Mouse (Mus musculus): ENCODE measurements around the gene Nemp2. TPM values are rescaled to one million over a fixed set of nuclear protein-coding genes. Genes with fewer than 3 reads are reported as not detected.

Nemp2 gene
- 1 to 10 TPM; 4.0 to 4.2 TPM for total RNA-seq (2021)

DNA sequence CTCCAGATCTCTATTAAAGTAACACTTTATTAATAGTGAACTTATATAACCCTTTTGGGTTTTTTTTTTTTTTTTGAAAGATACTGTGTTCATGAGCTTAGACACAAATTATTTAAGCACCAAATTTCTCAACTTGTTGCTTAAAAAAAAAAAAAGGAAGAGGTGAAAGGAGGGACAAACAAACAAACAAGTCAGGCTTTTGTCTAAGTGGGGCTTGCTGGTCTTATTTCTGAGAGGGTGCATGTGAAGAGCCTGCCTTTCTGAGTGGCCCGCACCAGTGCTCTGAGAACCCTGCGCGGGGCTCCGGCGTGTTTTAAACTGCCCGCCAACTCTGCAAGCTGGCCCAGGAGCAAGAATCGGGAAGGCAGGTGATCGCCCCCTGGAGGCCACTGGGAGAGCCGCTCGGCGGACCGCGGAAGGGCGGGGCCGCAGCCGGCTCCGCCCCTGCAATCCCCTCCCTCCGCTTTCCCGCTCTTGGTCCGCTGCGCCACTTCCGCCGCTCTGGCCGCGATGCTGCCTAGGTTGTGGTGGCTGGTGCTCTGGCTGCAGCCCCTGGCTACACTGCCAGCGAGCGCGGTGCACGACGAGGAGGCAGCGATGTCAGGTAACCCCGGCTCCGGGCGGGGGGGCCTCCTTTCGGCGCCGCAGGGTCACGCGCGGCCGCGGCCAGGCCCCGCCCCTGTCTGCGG, at the start of gene Nemp2:
Gene Nemp2 (plus strand): TSS at position 456 of the 689 bp plus-strand sequence.
- DNase-seq (ENCODE audit: extremely low spot score in 1 of 2, low spot score in 2 of 2): peak; percentile 87 to 92
- intact Hi-C loops (cut with DNase I): loop anchor here (2.0 to 10.0 kb wide), 2 partner anchors 132 to 486 kb away; no protein-coding TSS in a partner anchor

DNA sequence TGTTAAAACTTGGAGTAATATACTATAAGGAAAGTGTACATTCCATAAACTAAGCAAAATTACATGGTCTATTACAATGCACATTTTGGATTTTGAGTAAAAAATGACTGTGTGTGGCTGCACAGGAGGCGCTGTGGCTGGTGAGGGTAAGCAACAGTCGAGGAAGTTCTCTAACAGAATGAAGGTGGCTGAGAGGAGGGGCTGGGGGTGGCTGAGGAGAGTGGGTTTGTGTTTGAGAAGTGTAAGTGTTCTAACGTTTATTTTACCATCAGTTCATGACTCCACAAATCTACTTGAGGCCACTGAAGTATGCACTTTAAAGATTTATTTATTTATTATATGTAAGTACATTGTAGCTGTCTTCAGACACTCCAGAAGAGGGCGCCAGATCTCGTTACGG, 48.8 kb upstream of the Nemp2 start:
- intact Hi-C loops (cut with DNase I): no loop called here
- DNase-seq (ENCODE audit: extremely low spot score in 1 of 2, low spot score in 2 of 2): no peak

GRCm38 (mm10) chr1:52582866-52583265, 47.6 kb upstream of the Nemp2 start:
- no peak for DNase-seq (ENCODE audit: extremely low spot score in 1 of 2, low spot score in 2 of 2)
- intact Hi-C loops (cut with DNase I): no loop called here

GRCm38 (mm10) chr1:52596982-52597646, 33.4 kb upstream of the Nemp2 start:
- intact Hi-C loops (cut with DNase I): no loop called here
- DNase-seq (ENCODE audit: extremely low spot score in 1 of 2, low spot score in 2 of 2): peak; percentile 41 to 46

GRCm38 (mm10) chr1:52597761-52598160, 32.7 kb upstream of the Nemp2 start:
- intact Hi-C loops (cut with DNase I): no loop called here
- peak in 1 of 2 experiments; percentile 62 for DNase-seq (ENCODE audit: extremely low spot score in 1 of 2, low spot score in 2 of 2)

DNA sequence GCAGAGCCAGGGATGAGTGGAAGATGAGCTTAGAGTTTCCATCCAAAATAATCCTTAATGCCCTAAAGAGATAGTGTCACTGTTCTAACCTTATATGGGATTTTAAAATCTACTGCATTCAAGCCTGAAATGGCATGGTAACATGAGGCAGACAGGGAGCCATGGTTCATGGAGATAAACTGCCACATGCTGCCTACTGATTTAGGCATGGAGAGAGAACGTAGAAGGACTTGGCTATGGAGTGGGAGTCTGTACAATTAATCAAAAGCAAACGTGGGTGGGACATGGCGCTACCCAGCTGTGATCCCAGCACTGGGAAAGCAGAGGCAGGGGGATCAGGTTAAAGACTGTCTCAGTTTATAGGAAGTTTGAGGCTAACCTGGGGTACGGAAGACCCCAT, 32.1 kb upstream of the Nemp2 start:
- no peak for DNase-seq (ENCODE audit: extremely low spot score in 1 of 2, low spot score in 2 of 2)

DNA sequence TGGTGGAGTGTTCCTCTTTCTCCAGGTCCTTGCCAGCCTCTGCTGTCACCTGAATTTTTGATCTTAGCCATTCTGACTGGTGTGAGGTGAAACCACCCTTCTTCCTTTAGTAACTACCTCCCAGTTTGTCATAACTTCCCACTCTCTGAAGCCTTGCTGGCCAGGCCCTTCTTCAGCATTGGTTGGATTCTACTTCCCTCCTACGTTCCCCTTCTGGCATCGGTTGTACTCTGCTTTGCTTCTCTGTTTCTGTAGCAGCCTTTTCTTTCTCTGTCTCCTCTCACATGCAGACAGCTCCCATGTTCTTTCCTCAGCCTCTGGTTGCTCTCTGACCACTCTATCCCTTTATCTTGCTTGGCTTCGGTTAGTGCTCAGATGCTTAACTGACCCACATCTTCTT, 29.0 kb upstream of the Nemp2 start:
- intact Hi-C loops (cut with DNase I): no loop called here
- no peak for DNase-seq (ENCODE audit: extremely low spot score in 1 of 2, low spot score in 2 of 2)

More for the DNA sequence above, 32.1 kb upstream of the Nemp2 start:
- intact Hi-C loops (cut with DNase I): no loop called here

- intact Hi-C loops (cut with DNase I): no loop called here
Measured at GRCm38 (mm10) chr1:52607700-52608099, 22.8 kb upstream of the Nemp2 start.

DNA sequence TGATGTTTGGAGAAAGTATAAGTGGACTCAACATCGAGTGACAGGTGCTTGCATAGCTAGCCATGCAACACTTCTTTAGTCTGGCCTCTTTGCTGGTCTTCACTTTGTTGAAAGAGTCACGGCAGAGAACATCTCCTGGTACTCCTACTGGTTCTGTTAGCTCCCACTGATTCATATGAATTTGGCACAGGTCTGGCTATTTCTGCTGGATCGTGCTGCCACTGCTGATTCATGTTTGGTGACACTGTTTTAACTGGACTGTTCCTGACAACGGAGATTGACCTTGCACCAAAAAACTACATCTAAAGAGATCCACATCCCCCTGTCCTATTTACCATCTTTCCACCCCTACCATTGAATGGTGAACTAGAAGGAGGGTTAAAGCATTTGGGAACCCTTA, 22.0 kb upstream of the Nemp2 start:
- DNase-seq (ENCODE audit: extremely low spot score in 1 of 2, low spot score in 2 of 2): no peak

More at GRCm38 (mm10) chr1:52607700-52608099, 22.8 kb upstream of the Nemp2 start:
- no peak for DNase-seq (ENCODE audit: extremely low spot score in 1 of 2, low spot score in 2 of 2)

GRCm38 (mm10) chr1:52618217-52618616, 12.3 kb upstream of the Nemp2 start:
- intact Hi-C loops (cut with DNase I): no loop called here
- DNase-seq (ENCODE audit: extremely low spot score in 1 of 2, low spot score in 2 of 2): no peak

More for the DNA sequence above, 22.0 kb upstream of the Nemp2 start:
- intact Hi-C loops (cut with DNase I): no loop called here

DNA sequence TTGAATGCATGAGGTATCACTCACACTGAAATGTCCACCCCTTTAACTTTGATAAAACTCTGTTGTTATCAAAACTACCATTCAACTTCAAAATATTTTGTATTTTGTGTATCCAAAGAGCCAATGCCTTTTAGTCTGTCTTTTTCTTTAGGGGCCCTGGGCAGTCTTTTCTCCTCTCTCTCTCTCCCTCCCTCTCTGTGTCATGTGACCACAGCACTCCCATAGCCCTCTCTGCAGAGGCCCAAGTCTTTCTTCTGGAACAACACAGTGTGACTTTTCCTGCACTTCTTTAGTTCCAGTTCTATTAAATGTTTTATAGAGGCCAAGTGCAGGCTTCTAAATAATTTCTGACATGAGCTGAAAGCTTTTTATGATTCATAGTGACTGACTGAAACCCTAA, 10.1 kb upstream of the Nemp2 start:
- no peak for DNase-seq (ENCODE audit: extremely low spot score in 1 of 2, low spot score in 2 of 2)
- intact Hi-C loops (cut with DNase I): no loop called here

GRCm38 (mm10) chr1:52630937-52631299, 415 bp downstream of the Nemp2 start:
- intact Hi-C loops (cut with DNase I): loop anchor here (2.0 to 10.0 kb wide), 2 partner anchors 132 to 486 kb away; no protein-coding TSS in a partner anchor
- no peak for DNase-seq (ENCODE audit: extremely low spot score in 1 of 2, low spot score in 2 of 2)

DNA sequence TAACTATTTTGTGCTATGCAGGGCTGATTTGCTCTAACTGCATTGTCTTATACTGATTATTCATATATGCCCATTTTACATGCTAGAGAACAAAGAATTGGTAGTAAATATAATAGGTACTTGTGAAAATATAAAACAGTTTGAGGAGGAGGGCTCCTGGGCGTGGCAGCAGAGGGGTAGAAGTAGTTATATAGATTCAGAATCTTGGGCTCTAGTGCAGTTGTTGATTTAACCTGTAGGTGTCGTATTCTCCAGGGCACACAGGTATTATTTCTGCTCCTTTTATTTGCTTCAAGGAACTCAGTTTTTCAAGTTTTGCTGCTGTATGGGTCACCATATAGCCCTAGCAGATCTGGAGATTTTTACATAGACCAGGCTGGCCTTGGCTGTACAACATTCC, 1.1 kb downstream of the Nemp2 start:
- no peak for DNase-seq (ENCODE audit: extremely low spot score in 1 of 2, low spot score in 2 of 2)
- intact Hi-C loops (cut with DNase I): loop anchor here (2.0 to 10.0 kb wide), 2 partner anchors 133 to 487 kb away; no protein-coding TSS in a partner anchor

- intact Hi-C loops (cut with DNase I): loop anchor here (10.0 kb wide), 1 partner anchor 489 kb away; no protein-coding TSS in a partner anchor
Measured at GRCm38 (mm10) chr1:52634251-52634650, 3.7 kb downstream of the Nemp2 start.

DNA sequence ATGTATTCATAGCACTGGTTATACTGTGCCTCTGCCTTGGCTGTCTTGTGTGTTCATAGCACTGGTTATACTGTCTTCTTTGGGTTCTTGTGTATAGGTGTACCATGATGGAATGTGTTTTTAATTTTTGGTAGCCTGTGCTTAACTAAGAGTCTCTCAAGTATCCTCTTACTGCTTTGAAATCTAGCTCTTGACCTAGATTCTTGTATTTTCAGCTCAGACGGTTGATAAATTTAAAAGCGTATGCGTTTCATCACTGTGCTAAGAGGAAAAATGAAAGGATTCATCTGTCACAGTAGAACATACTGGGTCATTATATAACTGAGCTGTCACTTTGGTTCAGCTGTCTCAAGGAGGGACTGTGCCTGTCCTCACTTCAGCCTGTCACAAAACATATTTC, 5.4 kb downstream of the Nemp2 start:
- intact Hi-C loops (cut with DNase I): loop anchor here (10.0 kb wide), 1 partner anchor 491 kb away; no protein-coding TSS in a partner anchor
- no peak for DNase-seq (ENCODE audit: extremely low spot score in 1 of 2, low spot score in 2 of 2)

More at GRCm38 (mm10) chr1:52634251-52634650, 3.7 kb downstream of the Nemp2 start:
- DNase-seq (ENCODE audit: extremely low spot score in 1 of 2, low spot score in 2 of 2): no peak

- DNase-seq (ENCODE audit: extremely low spot score in 1 of 2, low spot score in 2 of 2): no peak
- intact Hi-C loops (cut with DNase I): loop anchor here (10.0 kb wide), 1 partner anchor 493 kb away; no protein-coding TSS in a partner anchor
Measured at GRCm38 (mm10) chr1:52638101-52638500, 7.6 kb downstream of the Nemp2 start.

GRCm38 (mm10) chr1:52639090-52639489, 8.6 kb downstream of the Nemp2 start:
- intact Hi-C loops (cut with DNase I): loop anchor here (10.0 kb wide), 1 partner anchor 494 kb away; no protein-coding TSS in a partner anchor
- no peak for DNase-seq (ENCODE audit: extremely low spot score in 1 of 2, low spot score in 2 of 2)

DNA sequence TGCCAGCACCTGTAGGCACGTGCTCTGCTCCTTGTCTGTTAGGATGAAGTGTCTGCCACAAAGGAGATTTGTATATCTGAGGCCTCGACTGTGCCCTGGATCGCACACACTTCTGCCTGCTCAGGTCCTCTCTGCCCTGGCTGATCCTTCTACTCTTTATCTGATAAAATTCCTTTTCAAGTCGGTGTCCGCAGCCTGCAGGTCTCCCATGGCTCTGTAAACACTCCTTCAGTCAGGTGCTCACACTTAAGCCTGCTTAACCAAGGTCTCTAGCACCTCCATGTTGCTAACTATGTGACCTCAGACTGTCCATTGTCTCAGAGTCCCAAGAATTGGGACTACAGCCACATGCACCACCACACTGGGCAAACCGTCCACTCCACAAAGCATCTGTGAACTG, 9.8 kb downstream of the Nemp2 start:
- intact Hi-C loops (cut with DNase I): no loop called here
- no peak for DNase-seq (ENCODE audit: extremely low spot score in 1 of 2, low spot score in 2 of 2)

DNA sequence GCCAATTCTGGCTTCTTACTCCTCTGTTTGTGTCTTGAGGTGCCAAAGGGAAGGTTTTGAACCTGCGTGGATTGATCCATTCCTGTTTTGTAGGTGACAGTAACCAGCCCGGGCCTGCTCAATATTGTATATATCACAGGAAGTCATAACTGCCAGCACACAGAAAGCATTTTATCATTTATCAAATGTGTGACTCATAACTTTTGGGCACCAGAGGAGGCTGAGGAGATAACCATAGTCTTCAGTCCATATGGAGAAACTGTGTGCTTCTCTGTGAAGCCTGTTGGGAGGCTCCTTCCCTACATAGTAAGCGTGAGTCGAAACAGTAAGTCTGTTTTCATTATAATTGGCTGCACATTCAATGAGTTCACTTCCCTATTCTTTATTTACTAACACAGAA, 10.2 kb downstream of the Nemp2 start:
- DNase-seq (ENCODE audit: extremely low spot score in 1 of 2, low spot score in 2 of 2): no peak
- intact Hi-C loops (cut with DNase I): no loop called here

Measured in left cerebral cortex, postnatal 10 days (tissue).